Mouse (Mus musculus) brain, embryonic 18.5 days (tissue): ENCODE measurements around the gene Zfp385b.
A peak's percentile ranks its signal among the peaks of the same experiment; 100 is the strongest.

ENCODE experiments used
- DNase-seq: peaks from one replicate; pipeline ENCODE4 v3.0.0-alpha.2; 2012; ENCODE audit warnings: low read depth, low spot score

Gene Zfp385b

GRCm38 (mm10) chr2:77522223-77522622 is 297.2 kb downstream of the Zfp385b start:
- DNase-seq = no peak

GRCm38 (mm10) chr2:77519341-77519740 is 300.1 kb downstream of the Zfp385b start:
- DNase-seq = no peak

DNA sequence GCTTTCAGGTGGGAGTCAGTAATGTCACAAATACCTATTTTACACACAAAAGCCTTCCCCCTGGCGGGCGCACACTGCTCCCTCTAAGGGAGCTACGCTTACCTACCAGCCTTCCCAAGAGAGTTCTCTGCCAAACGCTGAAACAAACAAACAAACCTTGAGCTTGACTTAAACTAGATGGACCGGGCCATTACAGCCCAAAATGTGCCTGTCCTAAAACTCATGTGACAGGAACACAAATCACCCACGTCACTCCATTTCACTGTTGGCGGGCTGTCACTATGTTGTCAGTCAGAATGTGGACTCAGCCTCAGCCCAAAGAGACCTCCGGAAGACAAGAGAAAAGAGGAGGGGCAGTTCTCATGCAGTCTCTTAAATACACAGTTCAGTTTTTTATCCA is 300.7 kb downstream of the Zfp385b start:
- DNase-seq = no peak

DNA sequence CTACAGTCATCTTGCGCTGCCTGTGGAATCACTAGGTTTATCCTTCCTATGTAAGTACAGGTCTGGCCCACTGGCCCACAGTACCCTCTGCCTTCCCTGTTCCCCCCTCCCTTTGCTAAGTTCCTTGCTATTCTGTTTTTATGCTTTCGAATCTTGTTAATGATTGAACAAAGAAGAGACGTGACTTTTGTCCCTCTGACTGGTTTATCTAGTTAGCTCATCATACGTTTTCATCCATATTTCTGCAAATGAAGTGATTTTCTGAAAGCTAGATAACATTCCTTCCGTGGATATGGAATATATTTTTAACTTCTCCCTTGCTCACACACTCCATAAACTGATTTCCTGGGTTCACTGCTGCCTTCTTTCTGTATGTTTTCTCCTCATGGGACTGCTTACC is 302.8 kb downstream of the Zfp385b start:
- no peak for DNase-seq

- no peak for DNase-seq
Measured at GRCm38 (mm10) chr2:77515654-77516053, 303.8 kb downstream of the Zfp385b start.

- DNase-seq = no peak
Measured at GRCm38 (mm10) chr2:77515011-77515410, 304.4 kb downstream of the Zfp385b start.

GRCm38 (mm10) chr2:77514476-77514875 is 305.0 kb downstream of the Zfp385b start:
- DNase-seq = no peak

DNA sequence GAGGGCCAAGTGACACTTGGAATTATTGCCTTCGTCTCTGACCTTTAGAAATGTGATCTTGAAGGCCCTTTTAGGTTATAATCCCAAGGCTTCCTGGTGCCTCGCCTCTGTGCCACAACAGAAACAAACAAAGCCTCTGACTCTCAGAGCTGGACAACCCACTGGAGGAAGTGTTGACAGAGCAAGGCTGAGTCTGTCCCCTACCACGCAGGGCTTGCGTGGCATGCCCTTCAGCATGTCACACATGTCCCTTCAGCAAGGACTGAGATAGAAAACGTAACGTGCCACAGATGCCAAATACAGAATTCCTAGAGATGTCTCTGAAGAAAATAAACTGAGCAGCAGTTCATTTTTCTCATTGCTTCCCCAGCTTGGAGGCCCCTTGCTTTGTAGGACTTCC is 310.7 kb downstream of the Zfp385b start:
- no peak for DNase-seq

DNA sequence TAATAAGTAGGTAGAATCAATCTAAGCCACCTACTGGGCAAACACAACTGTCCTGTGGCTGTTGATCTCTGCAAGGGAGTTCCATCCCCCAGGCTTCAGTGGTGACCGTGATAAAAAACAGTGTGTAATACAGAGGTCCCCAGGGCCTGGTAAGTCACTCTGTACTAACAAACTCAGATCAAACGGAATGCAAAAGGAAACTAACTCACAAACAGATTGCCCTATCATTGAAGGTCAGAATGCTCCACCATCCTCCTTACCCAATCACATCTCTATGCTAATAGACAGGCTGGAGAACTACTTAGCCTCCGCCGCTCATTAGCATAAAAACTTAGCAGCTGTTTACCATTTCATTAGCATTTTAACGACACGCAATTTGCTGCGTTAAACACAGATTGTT is 313.1 kb downstream of the Zfp385b start:
- DNase-seq = no peak

DNA sequence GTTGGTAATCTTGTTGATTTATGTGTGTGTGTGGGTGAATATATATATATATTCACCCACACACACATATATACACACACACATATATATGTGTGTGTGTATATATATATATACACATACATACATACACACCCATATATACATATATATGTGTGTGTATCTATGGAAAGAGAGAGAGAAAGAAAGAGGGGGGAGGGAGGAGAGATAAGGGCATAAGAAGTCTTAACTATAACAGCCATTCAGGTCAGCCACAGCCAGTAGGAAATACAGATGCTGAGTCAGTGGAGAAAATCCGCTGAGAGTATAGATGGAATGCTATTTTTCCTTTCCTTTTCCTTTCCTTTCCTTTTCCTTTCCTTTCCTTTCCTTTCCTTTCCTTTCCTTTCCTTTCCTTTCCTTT is 313.8 kb downstream of the Zfp385b start:
- DNase-seq = no peak

- no peak for DNase-seq
Measured at GRCm38 (mm10) chr2:77503674-77504351, 315.6 kb downstream of the Zfp385b start.

DNA sequence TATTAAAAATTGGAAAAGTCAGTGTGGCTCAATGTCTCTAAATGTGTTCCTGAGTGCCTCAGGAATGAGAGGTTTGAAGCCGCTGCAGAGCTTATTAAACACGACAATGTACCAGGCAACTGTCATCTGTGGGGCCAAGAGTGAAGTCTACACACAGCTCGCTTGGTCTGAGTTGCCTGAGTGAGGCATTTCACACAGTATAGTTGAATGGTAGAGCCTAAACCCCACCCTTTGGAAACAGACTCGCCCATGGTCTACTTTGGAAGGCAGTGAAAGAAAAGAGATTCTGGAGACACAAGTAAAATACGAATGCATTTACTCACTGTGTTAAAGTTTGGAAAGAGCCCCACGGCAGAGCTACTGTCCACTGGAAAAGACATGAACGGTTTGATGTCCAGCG is 316.2 kb downstream of the Zfp385b start:
- DNase-seq = no peak

GRCm38 (mm10) chr2:77502458-77502857 is 317.0 kb downstream of the Zfp385b start:
- peak; percentile 20 for DNase-seq

GRCm38 (mm10) chr2:77500480-77500879 is 319.0 kb downstream of the Zfp385b start:
- DNase-seq = no peak

- DNase-seq = no peak
Measured at GRCm38 (mm10) chr2:77498379-77498778, 321.1 kb downstream of the Zfp385b start.

GRCm38 (mm10) chr2:77497942-77498341 is 321.5 kb downstream of the Zfp385b start:
- DNase-seq = no peak

DNA sequence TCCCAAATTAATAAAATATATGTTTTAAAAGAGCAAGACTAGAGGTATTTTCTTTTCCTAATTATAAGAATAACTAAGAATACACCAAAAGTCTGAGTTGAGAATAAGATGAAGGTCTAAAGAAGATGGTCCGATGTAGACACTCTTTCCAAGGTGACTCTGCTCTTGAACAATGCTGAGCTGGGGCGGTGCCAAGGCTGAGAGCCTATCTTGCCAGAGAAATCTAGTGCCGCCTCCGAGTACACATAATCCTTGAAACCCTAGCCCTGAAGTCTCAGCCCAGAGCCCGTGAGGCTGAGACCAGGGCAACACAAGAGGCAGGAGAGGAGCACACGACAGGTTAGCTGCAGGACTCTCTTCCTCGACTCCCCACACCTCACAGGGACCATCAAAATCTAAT is 323.4 kb downstream of the Zfp385b start:
- DNase-seq = no peak

- DNase-seq = no peak
Measured at GRCm38 (mm10) chr2:77495344-77495743, 324.1 kb downstream of the Zfp385b start.

DNA sequence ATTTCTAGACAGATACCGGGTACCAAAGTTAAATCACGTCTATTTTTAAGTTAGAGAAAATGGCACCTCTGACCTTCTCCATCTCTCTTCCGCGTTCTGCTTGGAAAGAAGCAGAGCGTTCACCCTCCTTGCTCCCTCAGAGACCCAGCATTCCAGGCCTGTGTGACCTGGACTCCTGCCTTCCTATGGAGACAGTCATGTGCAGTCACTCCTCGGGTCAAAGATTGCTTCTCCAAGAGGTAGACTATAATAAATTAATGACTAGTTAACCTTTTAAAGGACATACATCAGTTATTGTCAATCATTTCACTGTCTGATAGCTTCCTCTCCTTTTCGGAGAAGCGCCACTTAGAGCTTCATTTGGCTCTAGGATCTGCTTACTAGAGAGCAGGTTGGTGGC is 325.7 kb downstream of the Zfp385b start:
- DNase-seq = no peak

- DNase-seq = no peak
Measured at GRCm38 (mm10) chr2:77487151-77487550, 332.3 kb downstream of the Zfp385b start.

DNA sequence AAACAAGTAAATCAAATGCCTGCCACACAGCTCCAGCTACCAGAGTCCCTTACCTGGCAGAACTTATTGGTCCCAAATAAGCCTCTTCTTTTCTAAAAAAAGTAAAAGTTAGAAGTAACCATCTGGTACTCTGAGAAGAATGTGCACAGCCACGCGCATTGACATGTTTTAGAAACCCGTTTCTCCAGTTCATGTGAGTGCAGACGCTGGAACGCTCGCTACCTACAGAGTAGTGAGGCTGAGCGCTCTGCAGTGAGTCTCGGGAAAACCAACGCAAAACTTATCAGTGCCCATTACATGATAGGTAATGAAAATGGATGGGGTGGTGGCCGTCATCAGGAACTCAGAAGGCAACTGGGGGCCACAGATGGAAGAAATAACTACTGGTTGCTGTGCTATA is 338.2 kb downstream of the Zfp385b start:
- no peak for DNase-seq

- no peak for DNase-seq
Measured at GRCm38 (mm10) chr2:77477536-77477935, 341.9 kb downstream of the Zfp385b start.

- DNase-seq = no peak
Measured at GRCm38 (mm10) chr2:77476444-77476843, 343.0 kb downstream of the Zfp385b start.

GRCm38 (mm10) chr2:77472254-77472837 is 347.1 kb downstream of the Zfp385b start:
- no peak for DNase-seq
